Mouse (Mus musculus) cerebellum, adult 2 months (tissue): ENCODE results near the gene Gm11011.

Source experiments
- CTCF ChIP-seq: fragments of 200-500 bp; IDR thresholded peaks from 2 replicates; pipeline ENCODE4 v1.5.1; 2011; ENCODE audit warnings: low read depth, mild to moderate bottlenecking, control low read depth, low read length, moderate library complexity, borderline replicate concordance; ENCODE audit not compliant: insufficient read depth
- POLR2A ChIP-seq: fragments of 200-500 bp; IDR thresholded peaks from 2 replicates; pipeline ENCODE4 v1.6.1; 2011; ENCODE audit warnings: low read length, control low read depth, borderline replicate concordance; ENCODE audit not compliant: insufficient read depth

DNA sequence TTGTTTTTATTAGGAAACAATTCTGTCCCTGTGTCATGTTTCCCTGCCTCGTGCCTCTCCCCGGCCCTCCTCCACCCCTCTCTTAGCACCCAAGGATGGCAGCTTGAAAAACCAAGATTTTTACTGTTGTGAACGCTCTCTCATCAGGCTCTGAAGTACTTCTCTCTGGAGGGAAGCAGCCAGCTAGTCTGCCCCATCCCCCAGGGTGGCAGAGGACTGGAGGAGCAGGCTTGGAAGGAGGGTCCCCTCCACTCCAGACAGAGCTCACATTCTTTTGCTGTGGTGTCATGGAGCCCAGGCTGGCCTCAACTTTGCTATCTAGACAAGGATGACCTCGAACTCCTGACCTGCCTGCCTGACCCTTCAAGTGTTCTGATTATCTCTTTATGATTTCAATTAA lies 21.4 kb downstream of the Gm11011 start:
- TF ChIP-seq POLR2A, result no peak
- no peak for TF ChIP-seq CTCF
